Mouse (Mus musculus): ENCODE results near the gene Cgref1. TPM values are rescaled to one million over a fixed set of nuclear protein-coding genes. Genes with fewer than 3 reads are reported as not detected.

Gene Cgref1
- polyA plus RNA-seq, 2 experiments = 4.2 to 5.4 TPM

- no peak overlapping the region for H3K4me2 ChIP-seq (ENCODE audit: low read depth)
- TF ChIP-seq EP300 (IDR thresholded peaks at IDR 0.05; ENCODE audit: low read depth) (no peak), CTCF (IDR thresholded peaks at IDR 0.05; ENCODE audit: low read depth) (no peak)
- DNase-seq (ENCODE audit: low read depth in 3 of 3, low spot score in 3 of 3) (no peak), ATAC-seq (ENCODE audit: insufficient read depth) (no peak)
- no peaks in the 10 kb centered on the region for H3K27me3 ChIP-seq (ENCODE audit: control insufficient read depth, insufficient read depth, low read length)
- 58% methylated on average over 9 of the region's 9 CpGs for WGBS (ENCODE audit: insufficient replicate concordance)
- H3K9me3 ChIP-seq (ENCODE audit: control insufficient read depth, low read length) = no peaks in the 10 kb centered on the region
- no peak overlapping the region for H3K27ac ChIP-seq
- H3K4me3 ChIP-seq (ENCODE audit: insufficient read depth in 1 of 2, low read depth in 2 of 2, low read length in 2 of 2) = no peak overlapping the region
- no peak overlapping the region for H3K9ac ChIP-seq (replicated peaks)
- no peaks in the 10 kb centered on the region for H3K4me1 ChIP-seq (replicated peaks; ENCODE audit: control insufficient read depth in 2 of 2, insufficient read depth in 2 of 2, low read length in 1 of 2)
- no peaks in the 10 kb centered on the region for H3K36me3 ChIP-seq (replicated peaks; ENCODE audit: control insufficient read depth, insufficient read depth, low read depth)
Measured at GRCm38 (mm10) chr5:30974870-30975656, 29.7 kb upstream of the Cgref1 start.

DNA sequence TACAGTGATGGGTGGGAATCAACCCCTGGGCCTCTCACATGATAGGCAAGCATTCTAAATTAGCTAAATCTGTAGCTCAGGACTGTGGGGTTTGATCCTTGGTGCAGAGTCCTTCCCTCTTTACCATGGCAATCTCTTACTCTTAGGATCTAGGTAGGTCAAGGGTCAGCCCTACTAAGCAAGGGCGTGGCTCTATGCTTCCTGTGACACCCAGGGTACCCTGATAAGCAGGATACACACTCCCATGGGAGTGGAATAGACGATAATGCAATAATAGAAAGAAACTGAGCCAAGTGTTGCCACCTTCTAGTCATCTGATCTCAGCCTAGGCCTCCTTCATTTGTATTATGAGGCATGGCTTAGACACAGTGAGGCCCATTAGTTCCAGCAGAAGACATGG, 24.0 kb upstream of the Cgref1 start:
- Histone ChIP-seq H3K4me2 (ENCODE audit: low read depth) (no peak overlapping the region), H3K4me1 (replicated peaks; ENCODE audit: control insufficient read depth in 2 of 2, insufficient read depth in 2 of 2, low read length in 1 of 2) (peaks cover 4 to 8% of the 10 kb centered on the region in 2 experiments), H3K27me3 (ENCODE audit: control insufficient read depth, insufficient read depth, low read length) (no peaks in the 10 kb centered on the region), H3K9me3 (ENCODE audit: control insufficient read depth, low read length) (no peaks in the 10 kb centered on the region), H3K4me3 (ENCODE audit: insufficient read depth in 1 of 2, low read depth in 2 of 2, low read length in 2 of 2) (no peak overlapping the region), H3K9ac (replicated peaks) (no peak overlapping the region), H3K36me3 (replicated peaks; ENCODE audit: control insufficient read depth, insufficient read depth, low read depth) (no peaks in the 10 kb centered on the region), H3K27ac (no peak overlapping the region)
- TF ChIP-seq EP300 (IDR thresholded peaks at IDR 0.05; ENCODE audit: low read depth) = no peak
- WGBS (ENCODE audit: insufficient replicate concordance) = 10% methylated on average over 2 of the region's 2 CpGs
- DNase-seq (ENCODE audit: low read depth in 3 of 3, low spot score in 3 of 3) (no peak), ATAC-seq (ENCODE audit: insufficient read depth) (peak; percentile 37; the same call in 1 of the 2 replicates)

DNA sequence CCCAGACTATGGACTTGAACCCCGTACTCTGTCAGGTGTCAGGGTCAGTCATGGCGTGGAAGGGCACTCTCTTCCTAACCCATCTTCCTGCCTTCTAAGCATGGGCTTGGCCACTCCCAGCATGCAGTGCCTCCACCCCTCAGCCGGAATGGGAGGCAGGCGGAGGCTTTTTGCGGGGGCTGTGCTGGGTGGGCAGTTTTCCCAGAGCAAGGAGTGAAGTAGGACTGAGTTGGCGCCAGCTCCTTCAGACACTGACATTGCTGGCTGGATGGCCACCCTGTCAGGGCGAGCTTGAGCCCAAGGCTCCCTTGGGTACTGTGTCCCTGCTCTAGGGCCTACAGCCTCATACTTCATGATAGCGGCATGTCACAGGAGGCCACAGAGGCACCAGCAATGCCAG, 23.0 kb upstream of the Cgref1 start, which contains the start of gene Tcf23:
Gene Tcf23 (plus strand): TSS at position 247 of the 400 bp plus-strand sequence.
- WGBS (ENCODE audit: insufficient replicate concordance) = 68% methylated on average over 8 of the region's 8 CpGs
- no peak within 1 kb of the TSS for H3K27ac ChIP-seq
- H3K27me3 ChIP-seq (ENCODE audit: control insufficient read depth, insufficient read depth, low read length) = no peaks in the 10 kb centered on the region
- H3K4me3 ChIP-seq (ENCODE audit: insufficient read depth in 1 of 2, low read depth in 2 of 2, low read length in 2 of 2) = no peak within 1 kb of the TSS
- H3K9ac ChIP-seq (replicated peaks) = no peak within 1 kb of the TSS
- no peak within 1 kb of the TSS for H3K4me2 ChIP-seq (ENCODE audit: low read depth)
- H3K36me3 ChIP-seq (replicated peaks; ENCODE audit: control insufficient read depth, insufficient read depth, low read depth) = no peaks in the 10 kb centered on the region
- TF ChIP-seq CTCF (IDR thresholded peaks at IDR 0.05; ENCODE audit: low read depth) (no peak), EP300 (IDR thresholded peaks at IDR 0.05; ENCODE audit: low read depth) (no peak)
- no peak for DNase-seq (ENCODE audit: low read depth in 3 of 3, low spot score in 3 of 3)
- peaks cover 4 to 8% of the 10 kb centered on the region in 2 experiments for H3K4me1 ChIP-seq (replicated peaks; ENCODE audit: control insufficient read depth in 2 of 2, insufficient read depth in 2 of 2, low read length in 1 of 2)
- no peak for ATAC-seq (ENCODE audit: insufficient read depth)
- H3K9me3 ChIP-seq (ENCODE audit: control insufficient read depth, low read length) = no peaks in the 10 kb centered on the region

DNA sequence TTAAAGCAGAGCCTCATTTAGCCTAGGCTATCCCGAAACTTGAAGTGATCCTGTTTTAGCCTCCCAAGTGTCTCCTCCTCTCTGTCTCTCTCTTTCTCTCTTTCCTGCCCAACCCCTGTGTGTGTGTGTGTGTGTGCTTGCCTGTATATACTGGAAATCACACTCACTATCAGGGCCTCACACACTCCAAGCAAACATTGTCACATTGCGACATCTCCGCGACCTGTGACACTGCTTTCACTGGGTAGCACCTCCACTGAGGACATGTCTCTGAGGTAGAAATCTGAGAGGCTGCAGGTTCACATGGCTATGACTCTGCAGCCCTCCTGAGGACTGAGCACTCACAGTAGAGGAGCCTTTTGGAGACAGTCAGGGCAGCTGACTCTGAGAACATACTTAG, 20.8 kb upstream of the Cgref1 start:
- peak in 1 of 3 experiments; percentile 40 for DNase-seq (ENCODE audit: low read depth in 3 of 3, low spot score in 3 of 3)

GRCm38 (mm10) chr5:30963916-30964315, 18.5 kb upstream of the Cgref1 start:
- Histone ChIP-seq H3K36me3 (replicated peaks; ENCODE audit: control insufficient read depth, insufficient read depth, low read depth) (no peaks in the 10 kb centered on the region), H3K9me3 (ENCODE audit: control insufficient read depth, low read length) (no peaks in the 10 kb centered on the region), H3K4me2 (ENCODE audit: low read depth) (no peak overlapping the region), H3K9ac (replicated peaks) (no peak overlapping the region), H3K4me1 (replicated peaks; ENCODE audit: control insufficient read depth in 2 of 2, insufficient read depth in 2 of 2, low read length in 1 of 2) (peaks cover under 1 to 6% of the 10 kb centered on the region in 2 experiments), H3K4me3 (ENCODE audit: insufficient read depth in 1 of 2, low read depth in 2 of 2, low read length in 2 of 2) (no peak overlapping the region), H3K27ac (no peak overlapping the region), H3K27me3 (ENCODE audit: control insufficient read depth, insufficient read depth, low read length) (no peaks in the 10 kb centered on the region)
- no peak for TF ChIP-seq CTCF (IDR thresholded peaks at IDR 0.05; ENCODE audit: low read depth)
- WGBS (ENCODE audit: insufficient replicate concordance) = 70% methylated on average over 3 of the region's 3 CpGs
- ATAC-seq (ENCODE audit: insufficient read depth) (no peak), DNase-seq (ENCODE audit: low read depth in 3 of 3, low spot score in 3 of 3) (no peak)

More for the DNA sequence above, 20.8 kb upstream of the Cgref1 start:
- H3K4me1 ChIP-seq (replicated peaks; ENCODE audit: control insufficient read depth in 2 of 2, insufficient read depth in 2 of 2, low read length in 1 of 2) = peaks cover 4 to 8% of the 10 kb centered on the region in 2 experiments
- ATAC-seq (ENCODE audit: insufficient read depth) = peak; percentile 40
- no peak overlapping the region for H3K4me2 ChIP-seq (ENCODE audit: low read depth)
- no peaks in the 10 kb centered on the region for H3K9me3 ChIP-seq (ENCODE audit: control insufficient read depth, low read length)
- 66% methylated on average over 4 of the region's 4 CpGs for WGBS (ENCODE audit: insufficient replicate concordance)
- TF ChIP-seq EP300 (IDR thresholded peaks at IDR 0.05; ENCODE audit: low read depth) (no peak), CTCF (IDR thresholded peaks at IDR 0.05; ENCODE audit: low read depth) (no peak)
- no peak overlapping the region for H3K4me3 ChIP-seq (ENCODE audit: insufficient read depth in 1 of 2, low read depth in 2 of 2, low read length in 2 of 2)
- no peak overlapping the region for H3K9ac ChIP-seq (replicated peaks)
- H3K27me3 ChIP-seq (ENCODE audit: control insufficient read depth, insufficient read depth, low read length) = no peaks in the 10 kb centered on the region
- no peaks in the 10 kb centered on the region for H3K36me3 ChIP-seq (replicated peaks; ENCODE audit: control insufficient read depth, insufficient read depth, low read depth)
- no peak overlapping the region for H3K27ac ChIP-seq
